Mouse (Mus musculus) lung, adult 2 months (tissue): ENCODE results near the gene Zfp276. TPM values are rescaled to one million over a fixed set of nuclear protein-coding genes. Genes with fewer than 3 reads are reported as not detected.

Experiments used
- DNase-seq: peaks from one replicate; pipeline ENCODE4 v3.0.0; 2022
- H3K4me1 ChIP-seq: fragments of 200-500 bp; 2 replicates; pipeline ENCODE4 v1.6.1; 2011; ENCODE audit warnings: low read length; ENCODE audit not compliant: control insufficient read depth, insufficient read depth
- H3K4me3 ChIP-seq: fragments of 200-500 bp; replicated peaks from 2 replicates; pipeline ENCODE3; 2011; ENCODE audit warnings: low read depth, mild to moderate bottlenecking, control low read depth, low read length; ENCODE audit errors: extremely low read depth
- CTCF ChIP-seq: fragments of 200-500 bp; IDR thresholded peaks from 2 replicates; pipeline ENCODE4 v1.5.1; 2011; ENCODE audit warnings: mild to moderate bottlenecking, low read length, control low read depth; ENCODE audit not compliant: insufficient read depth
- POLR2A ChIP-seq: fragments of 200-500 bp; IDR thresholded peaks from 2 replicates; pipeline ENCODE4 v1.6.1; 2011; ENCODE audit warnings: low read depth, mild to moderate bottlenecking, control low read depth, low read length, borderline replicate concordance; ENCODE audit errors: extremely low read depth
- WGBS: fragments of 180-500 bp; shearing (Covaris S2); methylation state at CpG from one replicate; pipeline ENCODE4 v1.1.7; 2018; 5-methylcytosine and 5-hydroxymethylcytosine counted together
- polyA plus RNA-seq: library from polyadenylated mRNA; depleted of rRNA; stranded (reverse); fragments of >200 nt; gene quantifications from 2 replicates; pipeline ENCODE4 v1.2.3, GENCODE M21; 2012

Zfp276 gene
- polyA plus RNA-seq, 1 experiment = 34.1 TPM

- TF ChIP-seq POLR2A (no peak), CTCF (no peak)
- Histone ChIP-seq H3K4me1 (peaks cover 7% of the 10 kb centered on the region; the same call in 1 of the 2 replicates), H3K4me3 (no peak overlapping the region)
- WGBS = 60% methylated on average over 5 of the region's 5 CpGs
- DNase-seq = no peak
Measured at GRCm38 (mm10) chr8:123231742-123232141, 22.3 kb upstream of the Zfp276 start.

GRCm38 (mm10) chr8:123232553-123232952 lies 21.4 kb upstream of the Zfp276 start:
- DNase-seq = no peak
- no peak overlapping the region for H3K4me3 ChIP-seq
- WGBS = 40% methylated on average over 7 of the region's 7 CpGs

GRCm38 (mm10) chr8:123233300-123233699 lies 20.7 kb upstream of the Zfp276 start:
- WGBS = 65% methylated on average over 13 of the region's 13 CpGs
- H3K4me3 ChIP-seq = no peak overlapping the region
- peaks cover 7% of the 10 kb centered on the region; the same call in 1 of the 2 replicates for H3K4me1 ChIP-seq
- no peak for DNase-seq
- TF ChIP-seq POLR2A (no peak), CTCF (no peak)

More at GRCm38 (mm10) chr8:123232553-123232952, 21.4 kb upstream of the Zfp276 start:
- no peak for TF ChIP-seq CTCF
- TF ChIP-seq POLR2A = no peak
- H3K4me1 ChIP-seq = peaks cover 7% of the 10 kb centered on the region; the same call in 1 of the 2 replicates

GRCm38 (mm10) chr8:123233760-123234159 lies 20.2 kb upstream of the Zfp276 start:
- TF ChIP-seq CTCF (no peak), POLR2A (no peak)
- Histone ChIP-seq H3K4me3 (no peak overlapping the region), H3K4me1 (peaks cover 7% of the 10 kb centered on the region; the same call in 1 of the 2 replicates)
- WGBS = 68% methylated on average over 11 of the region's 11 CpGs
- DNase-seq = no peak

- peaks cover 7% of the 10 kb centered on the region; the same call in 1 of the 2 replicates for H3K4me1 ChIP-seq
- 31% methylated on average over 13 of the region's 13 CpGs for WGBS
- TF ChIP-seq POLR2A = no peak
- TF ChIP-seq CTCF = no peak
- peak overlapping the region; percentile 12 for H3K4me3 ChIP-seq
- DNase-seq = no peak
Measured at GRCm38 (mm10) chr8:123234918-123235519, 19.0 kb upstream of the Zfp276 start.

GRCm38 (mm10) chr8:123235520-123236497 lies 18.2 kb upstream of the Zfp276 start, which contains the start of gene Spata2l:
TSS of gene Spata2l (minus strand) at chr8:123236233.
- peak within 1 kb of the TSS; percentile 88 for H3K4me3 ChIP-seq
- DNase-seq = peak; percentile 89
- WGBS = under 1% methylated on average over 57 of the region's 57 CpGs

GRCm38 (mm10) chr8:123239398-123239797 lies 14.6 kb upstream of the Zfp276 start:
- Histone ChIP-seq H3K4me1 (peaks cover 7% of the 10 kb centered on the region; the same call in 1 of the 2 replicates), H3K4me3 (no peak overlapping the region)
- 88% methylated on average over 10 of the region's 10 CpGs for WGBS
- DNase-seq = no peak
- no peak for TF ChIP-seq CTCF
- TF ChIP-seq POLR2A = no peak

More at GRCm38 (mm10) chr8:123235520-123236497, 18.2 kb upstream of the Zfp276 start, which contains the start of gene Spata2l:
- TF ChIP-seq CTCF = no peak
- TF ChIP-seq POLR2A = peak; percentile 57; the same call in 1 of the 2 replicates
- peaks cover 7% of the 10 kb centered on the region; the same call in 1 of the 2 replicates for H3K4me1 ChIP-seq

GRCm38 (mm10) chr8:123242107-123242923 lies 11.7 kb upstream of the Zfp276 start:
- Histone ChIP-seq H3K4me3 (no peak overlapping the region), H3K4me1 (no peaks in the 10 kb centered on the region)
- WGBS = 73% methylated on average over 7 of the region's 7 CpGs
- TF ChIP-seq CTCF = no peak
- TF ChIP-seq POLR2A = no peak
- DNase-seq = no peak

- no peak for DNase-seq
- TF ChIP-seq POLR2A (no peak), CTCF (no peak)
- 73% methylated on average over 11 of the region's 11 CpGs for WGBS
- Histone ChIP-seq H3K4me3 (no peak overlapping the region), H3K4me1 (no peaks in the 10 kb centered on the region)
Measured at GRCm38 (mm10) chr8:123243053-123243452, 10.9 kb upstream of the Zfp276 start.
